Mouse (Mus musculus) liver, postnatal 0 days (tissue): ENCODE data around the gene Thbd. TPM values are rescaled to one million over a fixed set of nuclear protein-coding genes. Genes with fewer than 3 reads are reported as not detected.
A peak's percentile ranks its signal among the peaks of the same experiment; 100 is the strongest.

Experiments
- ATAC-seq: fragments of 200-750 bp; cut with Nextera tagmentation; 2 replicates; pipeline ENCODE4 v1.8.0; 2017; ENCODE audit warnings: mild to moderate bottlenecking, moderate library complexity
- DNase-seq: peaks from one replicate; pipeline ENCODE4 v3.0.0-alpha.2; 2016
- H3K27ac ChIP-seq: fragments of 300-500 bp; sonication (generic); 2 replicates; pipeline ENCODE4 v1.5.1; 2014; ENCODE audit warnings: antibody characterized with exemption, moderate library complexity, mild to moderate bottlenecking, low read depth
- H3K27me3 ChIP-seq: fragments of 300-500 bp; sonication (generic); 2 replicates; pipeline ENCODE4 v1.6.1; 2014; ENCODE audit warnings: low read length, control low read depth, mixed read lengths; ENCODE audit not compliant: insufficient read depth
- H3K36me3 ChIP-seq: fragments of 300-500 bp; sonication (generic); replicated peaks from 2 replicates; pipeline ENCODE4 v1.6.1; 2014; ENCODE audit warnings: mild to moderate bottlenecking, control low read depth, low read length, moderate library complexity, mixed read lengths; ENCODE audit not compliant: insufficient read depth
- H3K4me1 ChIP-seq: fragments of 300-500 bp; sonication (generic); 2 replicates; pipeline ENCODE4 v1.6.1; 2014; ENCODE audit warnings: antibody characterized with exemption, mild to moderate bottlenecking, control low read depth; ENCODE audit not compliant: insufficient read depth
- H3K4me2 ChIP-seq: fragments of 300-500 bp; sonication (generic); 2 replicates; pipeline ENCODE4 v1.6.1; 2014; ENCODE audit warnings: low read depth, mild to moderate bottlenecking, low read length, moderate library complexity, mixed read lengths
- H3K4me3 ChIP-seq: fragments of 300-500 bp; sonication (generic); 2 replicates; pipeline ENCODE4 v1.5.1; 2014; ENCODE audit warnings: low read depth, low read length
- H3K9ac ChIP-seq: fragments of 300-500 bp; sonication (generic); replicated peaks from 2 replicates; pipeline ENCODE4 v1.6.1; 2014; ENCODE audit warnings: mild to moderate bottlenecking, moderate library complexity
- H3K9me3 ChIP-seq: fragments of 300-500 bp; sonication (generic); 2 replicates; pipeline ENCODE4 v1.6.1; 2016; ENCODE audit warnings: mild to moderate bottlenecking, control low read depth, low read length, mixed read lengths
- CTCF ChIP-seq: sonication (generic); IDR thresholded peaks from 2 replicates; pipeline ENCODE4 v1.5.1; 2016; ENCODE audit warnings: antibody characterized with exemption, low read depth
- EP300 ChIP-seq: IDR thresholded peaks from 2 replicates; pipeline ENCODE4 v1.6.1; 2016; ENCODE audit warnings: antibody characterized with exemption, low read depth, mild to moderate bottlenecking
- WGBS: fragments of 180-500 bp; shearing (Covaris S2); extraction: QIAGEN DNeasy Blood & Tissue Kit; methylation state at CpG from one replicate; pipeline ENCODE4 v1.1.7; 2014; ENCODE audit not compliant: insufficient replicate concordance; 5-methylcytosine and 5-hydroxymethylcytosine counted together
- polyA plus RNA-seq: library from polyadenylated mRNA; unstranded; fragments of >200 nt; fragmentation: Nextera tagmentation; extraction: Ambion mirVana; gene quantifications from 2 replicates; pipeline ENCODE4 v1.2.1, GENCODE M21; 2015

Thbd gene
- polyA plus RNA-seq, 1 experiment from 2014 or later: 1.7 TPM

- peak overlapping the region; percentile 68 for H3K4me2 ChIP-seq
- ATAC-seq (no peak), DNase-seq (no peak)
- H3K36me3 ChIP-seq: no peaks in the 10 kb centered on the region
- H3K4me1 ChIP-seq: peaks cover 11% of the 10 kb centered on the region; the same call in 1 of the 2 replicates
- H3K9ac ChIP-seq: no peak overlapping the region
- peaks cover 22% of the 10 kb centered on the region for H3K27me3 ChIP-seq
- WGBS: 66% methylated on average over 5 of the region's 5 CpGs
- no peaks in the 10 kb centered on the region for H3K9me3 ChIP-seq
- H3K4me3 ChIP-seq: peak overlapping the region; percentile 53; the same call in 1 of the 2 replicates
- no peak overlapping the region for H3K27ac ChIP-seq
- no peak for TF ChIP-seq CTCF
- no peak for TF ChIP-seq EP300
These were observed 3.1 kb downstream of the Thbd start for GRCm38 (mm10) chr2:148404906-148405305.

DNA sequence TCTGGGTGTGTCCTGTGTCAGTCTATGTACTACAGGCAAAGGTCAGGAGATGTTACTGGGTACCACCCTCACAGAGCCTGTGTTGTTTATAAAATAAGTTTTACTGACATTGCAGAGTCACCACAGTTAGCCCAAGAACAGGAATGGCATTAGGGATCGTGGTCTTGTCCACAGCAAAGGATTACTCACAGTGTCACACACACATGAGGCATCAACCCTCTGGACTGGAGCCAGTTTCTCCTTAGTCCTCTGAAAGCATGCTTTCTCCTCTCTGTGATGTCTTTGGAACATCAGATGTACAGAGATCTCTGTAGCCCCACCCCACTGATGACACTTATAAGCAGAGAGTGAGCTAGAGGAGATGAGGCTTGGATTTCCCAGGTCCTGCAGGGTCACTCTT, 5.8 kb downstream of the Thbd start:
- H3K4me2 ChIP-seq: no peak overlapping the region
- H3K4me3 ChIP-seq: no peak overlapping the region
- no peaks in the 10 kb centered on the region for H3K36me3 ChIP-seq
- WGBS: 69% methylated on average over 1 of the region's 1 CpGs
- TF ChIP-seq EP300 (no peak), CTCF (no peak)
- peaks cover 15% of the 10 kb centered on the region for H3K27me3 ChIP-seq
- no peak overlapping the region for H3K27ac ChIP-seq
- DNase-seq (no peak), ATAC-seq (no peak)
- H3K9ac ChIP-seq: no peak overlapping the region
- H3K9me3 ChIP-seq: no peaks in the 10 kb centered on the region
- peaks cover 5% of the 10 kb centered on the region; the same call in 1 of the 2 replicates for H3K4me1 ChIP-seq

DNA sequence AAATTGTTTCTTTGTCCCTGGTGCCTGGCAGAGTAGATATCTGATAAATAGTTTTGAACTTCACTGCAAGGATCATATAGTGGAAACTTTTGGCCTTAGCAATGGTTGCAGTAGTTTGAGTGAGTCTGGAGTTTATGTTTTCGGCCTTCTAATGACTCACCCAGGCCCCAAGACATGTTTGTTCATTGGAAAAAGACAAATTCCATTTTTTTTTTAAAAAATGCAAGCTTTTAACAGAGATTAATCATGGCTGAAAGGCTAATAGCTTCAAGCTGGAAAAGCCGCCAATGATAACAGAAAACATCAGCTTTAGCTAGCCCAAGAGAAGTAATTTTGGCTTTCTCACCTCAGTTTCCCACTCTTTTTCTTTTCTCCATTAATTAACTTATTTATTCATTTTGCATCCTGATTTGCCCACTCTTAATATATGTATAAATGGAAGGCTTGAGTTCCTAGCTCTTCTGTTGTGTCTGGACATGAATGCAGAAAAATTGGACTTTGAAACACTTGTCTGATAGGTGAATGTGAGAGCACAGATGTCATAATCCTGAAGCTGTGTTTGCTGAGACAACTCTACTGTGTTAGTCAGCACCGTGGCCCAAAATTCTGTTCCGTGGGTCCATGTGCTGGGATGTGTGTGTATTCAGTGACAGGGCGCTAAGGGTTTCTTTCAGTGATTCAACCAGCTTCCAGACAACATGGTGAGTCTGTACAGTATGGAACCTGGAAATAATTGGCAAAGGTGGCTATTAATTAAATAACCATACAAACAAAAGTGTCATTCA, 8.9 kb downstream of the Thbd start:
- Histone ChIP-seq H3K36me3 (no peaks in the 10 kb centered on the region), H3K9me3 (no peaks in the 10 kb centered on the region), H3K27me3 (peaks cover 19% of the 10 kb centered on the region), H3K4me3 (no peak overlapping the region), H3K9ac (no peak overlapping the region), H3K4me2 (no peak overlapping the region), H3K27ac (no peak overlapping the region), H3K4me1 (peaks cover 7% of the 10 kb centered on the region)
- ATAC-seq (no peak), DNase-seq (no peak)
- no peak for TF ChIP-seq CTCF
- no peak for TF ChIP-seq EP300
- 67% methylated on average over 5 of the region's 5 CpGs for WGBS

- H3K4me1 ChIP-seq: peaks cover 19% of the 10 kb centered on the region
- H3K9me3 ChIP-seq: no peaks in the 10 kb centered on the region
- H3K4me2 ChIP-seq: no peak overlapping the region
- WGBS: 70% methylated on average over 1 of the region's 1 CpGs
- H3K36me3 ChIP-seq: no peaks in the 10 kb centered on the region
- no peak for DNase-seq
- ATAC-seq: no peak
- H3K9ac ChIP-seq: no peak overlapping the region; the same call in 1 of the 2 replicates
- peak overlapping the region; percentile 18; the same call in 1 of the 2 replicates for H3K27ac ChIP-seq
- H3K4me3 ChIP-seq: no peak overlapping the region
- peaks cover 19% of the 10 kb centered on the region for H3K27me3 ChIP-seq
- TF ChIP-seq EP300 (no peak), CTCF (no peak)
These were observed 10.2 kb downstream of the Thbd start for GRCm38 (mm10) chr2:148397784-148398100.

DNA sequence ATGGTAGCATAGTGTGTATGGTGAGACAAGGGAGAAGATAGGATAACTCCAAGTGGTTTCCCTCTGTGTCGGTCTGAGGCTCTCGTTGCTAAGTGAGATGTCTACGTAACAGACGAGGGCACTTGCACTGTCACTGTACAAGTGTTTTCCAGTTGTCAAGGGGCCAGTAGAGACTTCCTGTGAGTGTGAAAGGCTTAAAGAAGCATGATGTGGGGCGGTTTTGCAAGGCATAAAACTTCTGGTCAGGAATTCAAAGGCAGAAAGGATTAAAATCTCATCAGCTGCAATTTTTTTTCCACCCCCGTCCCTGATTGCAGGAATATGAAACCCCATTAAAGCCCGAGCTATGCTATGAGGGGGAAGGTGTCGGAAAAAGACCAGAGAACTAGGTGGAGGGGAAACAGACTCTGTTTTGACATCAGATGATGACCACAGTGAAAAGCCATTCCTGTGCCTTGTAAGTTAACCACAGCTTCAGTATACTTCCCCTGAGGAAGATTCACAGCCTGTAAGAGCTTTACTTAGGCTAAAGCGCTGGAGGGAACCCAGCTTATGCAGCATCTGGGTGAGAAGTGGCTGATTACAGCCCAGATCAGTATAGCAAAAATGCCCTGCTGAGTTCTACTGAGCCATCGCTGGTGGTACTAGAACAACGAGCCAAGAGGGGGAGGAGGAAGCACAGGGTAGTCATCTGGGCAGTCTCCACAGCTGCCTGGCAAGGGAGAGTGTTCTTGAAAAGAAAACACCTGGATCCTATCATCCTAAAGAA, 10.8 kb downstream of the Thbd start:
- no peak for ATAC-seq

DNA sequence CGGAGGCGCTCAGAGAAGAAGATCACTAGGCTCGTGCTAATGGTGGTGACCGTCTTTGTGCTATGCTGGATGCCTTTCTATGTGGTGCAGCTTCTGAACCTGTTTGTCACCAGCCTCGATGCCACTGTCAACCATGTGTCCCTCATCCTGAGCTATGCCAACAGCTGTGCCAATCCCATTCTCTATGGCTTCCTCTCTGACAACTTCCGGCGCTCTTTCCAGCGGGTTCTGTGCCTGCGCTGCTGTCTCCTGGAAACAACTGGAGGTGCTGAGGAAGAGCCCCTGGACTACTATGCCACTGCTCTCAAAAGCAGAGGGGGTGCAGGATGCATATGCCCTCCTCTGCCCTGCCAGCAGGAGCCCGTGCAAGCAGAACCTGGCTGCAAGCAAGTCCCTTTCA, 11.8 kb downstream of the Thbd start:
- Histone ChIP-seq H3K36me3 (no peaks in the 10 kb centered on the region), H3K4me1 (peaks cover 20% of the 10 kb centered on the region), H3K4me3 (no peak overlapping the region), H3K27me3 (peaks cover 19% of the 10 kb centered on the region), H3K27ac (no peak overlapping the region), H3K9me3 (no peaks in the 10 kb centered on the region), H3K4me2 (no peak overlapping the region), H3K9ac (no peak overlapping the region)
- DNase-seq: no peak
- ATAC-seq: no peak
- TF ChIP-seq EP300: no peak
- no peak for TF ChIP-seq CTCF
- 66% methylated on average over 10 of the region's 10 CpGs for WGBS

More for the DNA sequence above, 10.8 kb downstream of the Thbd start:
- DNase-seq: no peak
- H3K9ac ChIP-seq: no peak overlapping the region; the same call in 1 of the 2 replicates
- H3K36me3 ChIP-seq: no peaks in the 10 kb centered on the region
- no peak overlapping the region for H3K4me3 ChIP-seq
- 0 out of 2 replicates have a peak overlapping the region, but pooled peaks have one; percentile 26 for H3K4me2 ChIP-seq
- WGBS: 27% methylated on average over 11 of the region's 11 CpGs
- H3K27ac ChIP-seq: peak overlapping the region; percentile 51; the same call in 1 of the 2 replicates
- no peaks in the 10 kb centered on the region for H3K9me3 ChIP-seq
- TF ChIP-seq CTCF: no peak
- no peak for TF ChIP-seq EP300
- H3K4me1 ChIP-seq: peaks cover 20% of the 10 kb centered on the region
- peaks cover 19% of the 10 kb centered on the region for H3K27me3 ChIP-seq
